In genomic region chr19:6348717-6349116, GRCm38 (mm10) we compare ENCODE assay signal across 8 mouse cellular contexts. TPM values are rescaled to one million over a fixed set of nuclear protein-coding genes. Genes with fewer than 3 reads are reported as not detected.
A peak's percentile ranks its signal among the peaks of the same experiment; 100 is the strongest.
DNase-seq lines count a peak whose midpoint lies in the region; ATAC-seq lines count a peak whose summit lies in the region.

No protein-coding gene starts in this region.

- no peaks in the 10 kb centered on the region for H3K27me3 ChIP-seq in heart, embryonic 14.5 days (ENCODE audit: control insufficient read depth, insufficient read depth, low read length)
- H3K27me3 ChIP-seq in lung, embryonic 15.5 days = no peaks in the 10 kb centered on the region
- no peaks in the 10 kb centered on the region for H3K27me3 ChIP-seq in heart, embryonic 16.5 days (ENCODE audit: control insufficient read depth, insufficient read depth, low read length)
- no peaks in the 10 kb centered on the region for H3K27me3 ChIP-seq in liver, embryonic 15.5 days

- peak overlapping the region; percentile 42 to 72 for H3K27ac ChIP-seq in heart, embryonic 14.5 days (replicated peaks in 1 of 2; ENCODE audit: control insufficient read depth in 1 of 2, insufficient read depth in 1 of 2, low read depth in 2 of 2, low read length in 2 of 2)
- peak overlapping the region; percentile 46 for H3K27ac ChIP-seq in lung, embryonic 15.5 days
- peak overlapping the region; percentile 26 for H3K27ac ChIP-seq in heart, embryonic 16.5 days (ENCODE audit: low read length)
- H3K27ac ChIP-seq in liver, embryonic 15.5 days (replicated peaks) = peak overlapping the region; percentile 5; the same call in 1 of the 2 replicates

- no peak overlapping the region for H3K4me3 ChIP-seq in heart, embryonic 14.5 days (ENCODE audit: control insufficient read depth in 1 of 2, insufficient read depth in 1 of 2, low read depth in 1 of 2, low read length in 2 of 2)
- no peak overlapping the region for H3K4me3 ChIP-seq in lung, embryonic 15.5 days
- no peak overlapping the region for H3K4me3 ChIP-seq in heart, embryonic 16.5 days (ENCODE audit: low read length)
- no peak overlapping the region for H3K4me3 ChIP-seq in liver, embryonic 15.5 days (replicated peaks)

- intact Hi-C loops in heart, postnatal 25 days (cut with DNase I) = no loop called here

- H3K4me2 ChIP-seq in heart, embryonic 14.5 days (ENCODE audit: low read length) = no peak overlapping the region
- no peak overlapping the region for H3K4me2 ChIP-seq in lung, embryonic 15.5 days
- H3K4me2 ChIP-seq in heart, embryonic 16.5 days (ENCODE audit: low read depth, low read length) = no peak overlapping the region
- H3K4me2 ChIP-seq in liver, embryonic 15.5 days = peak overlapping the region; percentile 23; the same call in 1 of the 2 replicates

- peaks cover 55% of the 10 kb centered on the region for H3K36me3 ChIP-seq in heart, embryonic 14.5 days (ENCODE audit: control insufficient read depth, insufficient read depth, low read length)
- H3K36me3 ChIP-seq in lung, embryonic 15.5 days = 0 out of 2 replicates have a peak, but pooled peaks cover 8% of the 10 kb centered on the region
- H3K36me3 ChIP-seq in heart, embryonic 16.5 days (ENCODE audit: control insufficient read depth, insufficient read depth) = peaks cover 7% of the 10 kb centered on the region
- peaks cover 35% of the 10 kb centered on the region for H3K36me3 ChIP-seq in liver, embryonic 15.5 days (replicated peaks)

- WGBS in heart, embryonic 14.5 days = 45% methylated on average over 9 of the region's 9 CpGs
- 52% methylated on average over 9 of the region's 9 CpGs for WGBS in lung, embryonic 15.5 days
- WGBS in heart, embryonic 16.5 days = 38% methylated on average over 9 of the region's 9 CpGs
- WGBS in liver, embryonic 15.5 days (ENCODE audit: insufficient replicate concordance) = 31% methylated on average over 9 of the region's 9 CpGs

- no peak overlapping the region; the same call in 1 of the 2 replicates for H3K9ac ChIP-seq in heart, embryonic 14.5 days (ENCODE audit: low read length)
- H3K9ac ChIP-seq in lung, embryonic 15.5 days = no peak overlapping the region
- H3K9ac ChIP-seq in heart, embryonic 16.5 days (ENCODE audit: low read length) = no peak overlapping the region
- peak overlapping the region; percentile 16; the same call in 1 of the 2 replicates for H3K9ac ChIP-seq in liver, embryonic 15.5 days

- peaks cover 13 to 14% of the 10 kb centered on the region in 2 experiments for H3K4me1 ChIP-seq in heart, embryonic 14.5 days (ENCODE audit: control insufficient read depth in 2 of 2, insufficient read depth in 2 of 2, low read length in 2 of 2)
- peaks cover 16% of the 10 kb centered on the region for H3K4me1 ChIP-seq in lung, embryonic 15.5 days
- peaks cover 3% of the 10 kb centered on the region; the same call in 1 of the 2 replicates for H3K4me1 ChIP-seq in heart, embryonic 16.5 days (ENCODE audit: control insufficient read depth, insufficient read depth, low read length)
- H3K4me1 ChIP-seq in liver, embryonic 15.5 days (replicated peaks) = peaks cover 50% of the 10 kb centered on the region

- no peak for ATAC-seq in heart, embryonic 14.5 days (ENCODE audit: insufficient number of reproducible peaks, insufficient read depth, low FRiP score, low read depth)
- no peak for ATAC-seq in lung, embryonic 15.5 days (ENCODE audit: borderline replicate concordance, extremely low read depth, low FRiP score, low TSS enrichment)
- no peak for ATAC-seq in heart, embryonic 16.5 days (replicated peaks; ENCODE audit: extremely low read depth, insufficient read depth, low FRiP score)
- ATAC-seq in liver, embryonic 15.5 days (ENCODE audit: insufficient read depth) = no peak

- no peaks in the 10 kb centered on the region for H3K9me3 ChIP-seq in heart, embryonic 14.5 days (ENCODE audit: control insufficient read depth, low read length)
- H3K9me3 ChIP-seq in lung, embryonic 15.5 days = no peaks in the 10 kb centered on the region
- H3K9me3 ChIP-seq in heart, embryonic 16.5 days (replicated peaks; ENCODE audit: control insufficient read depth, low read length) = no peaks in the 10 kb centered on the region
- H3K9me3 ChIP-seq in liver, embryonic 15.5 days (replicated peaks) = no peaks in the 10 kb centered on the region

- DNase-seq in heart, postnatal 25 days (ENCODE audit: low spot score) = no peak
- DNase-seq in lung, postnatal 14 days = no peak
- no peak for DNase-seq in spleen, postnatal 14 days (ENCODE audit: low spot score in 2 of 2)
- DNase-seq in cerebellum, postnatal 10 days = no peak

RNA-seq across cellular contexts. Expression of gene Map4k2, which starts 7.8 kb away (rescaled TPM):
- 9.0 and 13.0 TPM in 2 replicates for polyA plus RNA-seq in heart, embryonic 14.5 days (2014; fragmentation: Nextera tagmentation; extraction: Ambion mirVana)
- total RNA-seq in heart, postnatal 25 days (2021) = 10 to 100 TPM; 42.6 to 44.3 TPM
- 19.2 and 22.9 TPM in 2 replicates for polyA plus RNA-seq in lung, embryonic 15.5 days (2015; fragmentation: Nextera tagmentation; extraction: Ambion mirVana)
- polyA plus RNA-seq in heart, embryonic 16.5 days (2015; fragmentation: Nextera tagmentation; extraction: Ambion mirVana) = 17.2 and 18.5 TPM in 2 replicates
- 7.7 and 9.1 TPM in 2 replicates for polyA plus RNA-seq in liver, embryonic 15.5 days (2015; fragmentation: Nextera tagmentation; extraction: Ambion mirVana)

RNA-seq across cellular contexts. Expression of gene Men1, which starts 13.9 kb away (rescaled TPM):
- 23.3 and 24.1 TPM in 2 replicates for polyA plus RNA-seq in heart, embryonic 14.5 days (2014; fragmentation: Nextera tagmentation; extraction: Ambion mirVana)
- total RNA-seq in heart, postnatal 25 days (2021) = 10 to 100 TPM; 12.4 to 14.5 TPM
- 82.6 and 85.7 TPM in 2 replicates for polyA plus RNA-seq in lung, embryonic 15.5 days (2015; fragmentation: Nextera tagmentation; extraction: Ambion mirVana)
- polyA plus RNA-seq in heart, embryonic 16.5 days (2015; fragmentation: Nextera tagmentation; extraction: Ambion mirVana) = 45.8 and 47.8 TPM in 2 replicates
- 25.1 and 25.4 TPM in 2 replicates for polyA plus RNA-seq in liver, embryonic 15.5 days (2015; fragmentation: Nextera tagmentation; extraction: Ambion mirVana)

RNA-seq across cellular contexts. Expression of gene Sf1, which starts 14.8 kb away (rescaled TPM):
- polyA plus RNA-seq in heart, embryonic 14.5 days (2014; fragmentation: Nextera tagmentation; extraction: Ambion mirVana) = 86.9 and 93.1 TPM in 2 replicates
- 10 to 100 TPM; 76.1 to 88.8 TPM for total RNA-seq in heart, postnatal 25 days (2021)
- 133 and 136 TPM in 2 replicates for polyA plus RNA-seq in lung, embryonic 15.5 days (2015; fragmentation: Nextera tagmentation; extraction: Ambion mirVana)
- polyA plus RNA-seq in heart, embryonic 16.5 days (2015; fragmentation: Nextera tagmentation; extraction: Ambion mirVana) = 80.2 and 86.7 TPM in 2 replicates
- polyA plus RNA-seq in liver, embryonic 15.5 days (2015; fragmentation: Nextera tagmentation; extraction: Ambion mirVana) = 64.3 and 68.8 TPM in 2 replicates

RNA-seq across cellular contexts. Expression of gene Pygm, which starts 35.5 kb away (rescaled TPM):
- polyA plus RNA-seq in heart, embryonic 14.5 days (2014; fragmentation: Nextera tagmentation; extraction: Ambion mirVana) = 225 and 226 TPM in 2 replicates
- 1,000 to 10,000 TPM; 1,128 to 1,145 TPM for total RNA-seq in heart, postnatal 25 days (2021)
- 17.7 and 22.3 TPM in 2 replicates for polyA plus RNA-seq in lung, embryonic 15.5 days (2015; fragmentation: Nextera tagmentation; extraction: Ambion mirVana)
- 362 and 381 TPM in 2 replicates for polyA plus RNA-seq in heart, embryonic 16.5 days (2015; fragmentation: Nextera tagmentation; extraction: Ambion mirVana)
- polyA plus RNA-seq in liver, embryonic 15.5 days (2015; fragmentation: Nextera tagmentation; extraction: Ambion mirVana) = 6.4 and 9.2 TPM in 2 replicates

RNA-seq across cellular contexts. Expression of gene Cdc42bpg, which starts 42.5 kb away (rescaled TPM):
- polyA plus RNA-seq in heart, embryonic 14.5 days (2014; fragmentation: Nextera tagmentation; extraction: Ambion mirVana) = 0.43 and 0.78 TPM in 2 replicates
- total RNA-seq in heart, postnatal 25 days (2021) = 10 to 100 TPM in 1 of 2 experiments, 1 to 10 TPM in 1; 9.4 to 12.0 TPM
- 0.77 and 0.92 TPM in 2 replicates for polyA plus RNA-seq in lung, embryonic 15.5 days (2015; fragmentation: Nextera tagmentation; extraction: Ambion mirVana)
- 0.64 and 0.67 TPM in 2 replicates for polyA plus RNA-seq in heart, embryonic 16.5 days (2015; fragmentation: Nextera tagmentation; extraction: Ambion mirVana)
- polyA plus RNA-seq in liver, embryonic 15.5 days (2015; fragmentation: Nextera tagmentation; extraction: Ambion mirVana) = 0.21 and 0.38 TPM in 2 replicates

Comparison
In these comparisons a context has a peak if more than half of its experiments do, and no peak if none do; other contexts are left out.
1. H3K27ac ChIP-seq: peak in every context shown above with its lines; median percentile 57 in heart, embryonic 14.5 days; 46 in lung, embryonic 15.5 days; 26 in heart, embryonic 16.5 days; 5 in liver, embryonic 15.5 days.